Mouse (Mus musculus) MEL-GATA-1-ER (cell line): ENCODE data around the gene Tmem268.

ENCODE experiments used
- DNase-seq: peaks from one replicate; pipeline ENCODE4 v3.0.0-alpha.2; 2012; ENCODE audit warnings: low read depth; ENCODE audit errors: extremely low read depth

Gene Tmem268

DNA sequence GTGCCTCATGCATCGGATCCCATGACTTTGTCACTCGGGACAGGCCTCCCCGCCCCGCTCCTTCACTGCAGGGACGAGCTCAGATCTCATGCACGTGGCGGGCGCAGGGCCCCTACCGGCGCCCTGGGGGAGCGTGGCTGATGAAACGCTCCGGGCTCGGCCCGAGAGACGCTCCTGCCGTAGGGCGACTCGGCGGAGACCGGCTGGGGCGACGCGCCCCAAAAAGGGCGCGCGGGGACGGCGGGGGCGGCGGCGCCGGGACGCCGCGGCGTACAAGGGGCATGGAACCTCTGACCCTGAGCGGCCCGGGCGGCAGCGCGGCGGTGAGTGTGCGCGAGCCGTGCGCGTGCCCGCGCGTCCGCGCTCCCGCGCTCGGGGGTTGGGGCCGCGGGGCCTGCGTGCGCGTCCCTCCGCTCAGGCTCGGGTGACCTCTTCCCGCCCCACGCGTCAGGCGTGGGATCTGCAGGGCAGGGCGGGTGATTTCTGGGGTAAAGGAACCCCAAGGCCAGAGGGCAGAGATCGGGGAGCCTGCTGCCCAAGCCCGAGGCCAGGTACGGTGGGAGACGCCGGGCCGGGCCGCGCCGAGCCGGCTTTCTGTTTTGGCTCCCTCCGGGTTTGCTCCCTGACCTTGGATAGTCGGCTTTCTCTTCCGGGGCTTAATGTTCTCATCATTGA lies at the start of gene Tmem268:
Tmem268 (plus strand) TSS at position 375 of the 675 bp plus-strand sequence.
- peak; percentile 15 for DNase-seq

DNA sequence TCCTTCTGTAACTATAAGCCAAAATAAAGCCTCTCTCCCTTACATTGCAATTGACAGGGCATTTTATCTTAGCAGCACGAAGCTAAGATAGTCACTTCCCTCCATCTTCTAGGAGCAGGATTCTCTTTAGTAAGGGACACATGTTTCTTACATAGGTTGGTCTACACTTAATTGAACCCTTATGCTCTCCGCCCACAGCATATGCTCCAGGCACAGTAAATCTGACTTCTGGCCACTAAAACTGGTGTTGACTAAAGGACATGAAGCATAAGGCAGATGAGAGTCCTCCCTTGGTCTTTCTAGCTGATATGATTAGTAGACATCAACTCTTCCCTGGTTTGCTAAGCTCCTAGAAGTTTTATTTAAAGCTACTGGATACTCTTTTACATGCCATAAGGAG lies 45.7 kb upstream of the Tmem268 start:
- DNase-seq = no peak

DNA sequence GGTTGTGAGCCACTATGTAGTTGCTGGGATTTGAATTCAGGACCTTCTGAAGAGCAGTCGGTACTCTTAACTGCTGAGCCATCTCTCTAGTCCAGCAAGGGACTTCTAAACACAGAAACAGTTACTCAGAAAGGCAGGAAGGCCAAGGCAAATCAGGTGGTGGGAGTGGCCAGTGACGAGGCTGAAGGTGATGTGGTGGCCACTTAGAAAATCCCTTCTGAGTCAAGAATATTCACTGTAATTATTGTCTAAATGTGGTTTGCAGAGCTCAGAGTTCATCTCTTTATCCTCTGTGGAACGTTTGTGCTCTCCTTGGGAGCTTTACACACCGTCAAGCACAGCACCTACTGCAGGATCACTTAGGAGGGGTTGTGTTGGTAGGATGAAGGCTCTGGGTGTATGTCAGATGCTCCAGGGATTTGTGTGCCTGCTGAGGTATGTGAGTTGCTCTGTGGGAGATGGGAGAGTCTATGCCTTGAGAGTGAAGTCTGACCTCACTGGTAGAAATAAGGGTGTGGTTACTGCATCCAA lies 44.1 kb upstream of the Tmem268 start:
- DNase-seq = no peak

DNA sequence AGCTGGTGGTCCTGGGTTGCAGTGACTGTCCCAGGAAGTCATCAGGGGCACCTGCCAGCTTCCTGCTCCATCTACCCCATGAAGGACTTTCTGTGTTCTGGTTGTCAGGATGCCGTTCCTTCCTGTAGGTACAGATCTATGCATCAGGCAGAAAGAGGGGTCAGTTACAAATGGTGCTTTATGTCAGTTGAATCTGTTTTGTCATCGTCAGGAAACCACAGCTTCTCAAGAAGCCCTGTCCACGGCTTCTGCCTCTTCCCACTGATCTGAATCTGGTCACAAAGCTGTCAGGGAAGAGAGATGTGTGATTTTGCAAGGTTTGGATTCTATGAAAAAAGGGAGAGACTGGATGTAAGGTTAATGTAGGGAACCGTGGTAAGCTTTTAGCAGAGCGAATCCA lies 43.6 kb upstream of the Tmem268 start:
- no peak for DNase-seq

DNA sequence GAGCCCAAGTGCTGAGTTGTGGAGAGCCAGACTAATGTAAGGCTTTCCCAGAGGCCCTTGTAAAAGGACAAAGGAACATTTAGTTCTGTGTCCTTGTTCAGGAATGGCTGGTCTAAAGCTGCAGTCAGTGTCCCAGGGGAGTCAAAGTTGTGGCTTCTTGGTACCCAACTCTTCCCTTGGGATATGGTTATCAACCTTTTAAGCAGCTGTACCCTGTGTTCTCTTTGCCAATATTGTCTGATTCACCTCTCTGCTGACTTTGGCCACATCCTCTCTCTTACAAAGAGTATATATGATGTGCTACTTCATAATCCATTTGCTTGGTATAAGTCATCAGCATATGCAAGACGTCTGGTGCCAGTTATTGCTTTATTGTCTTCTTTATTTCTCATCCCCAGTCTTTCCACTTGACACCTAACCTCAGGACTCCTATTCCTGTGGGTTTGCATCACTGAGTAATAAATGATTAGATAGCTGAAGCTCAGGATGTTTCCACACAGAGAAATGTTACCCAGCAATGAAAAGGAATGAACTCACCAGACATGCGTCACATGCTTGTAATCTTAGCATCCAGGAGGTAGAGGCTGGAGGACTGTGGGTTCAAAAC lies 36.7 kb upstream of the Tmem268 start:
- DNase-seq = no peak

DNA sequence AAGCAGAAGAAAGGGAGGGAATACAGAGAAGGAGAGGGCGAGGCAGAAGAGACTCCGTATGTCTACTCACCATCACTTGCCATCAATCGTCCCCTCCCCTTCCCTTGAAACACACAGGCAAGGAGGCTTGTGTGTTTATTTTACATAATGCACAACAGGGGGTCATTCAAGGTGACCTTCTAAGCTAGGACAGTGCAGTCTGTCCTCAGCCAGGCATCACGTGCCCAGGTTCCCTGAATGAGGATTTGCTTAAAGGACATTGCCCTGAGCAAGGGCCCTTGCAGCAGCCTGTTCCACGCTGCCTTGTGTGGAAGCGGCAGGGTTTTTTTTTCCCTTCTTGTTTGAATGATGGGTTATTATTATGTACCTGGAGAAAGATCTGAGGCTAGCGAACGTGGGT lies 33.1 kb upstream of the Tmem268 start:
- no peak for DNase-seq

DNA sequence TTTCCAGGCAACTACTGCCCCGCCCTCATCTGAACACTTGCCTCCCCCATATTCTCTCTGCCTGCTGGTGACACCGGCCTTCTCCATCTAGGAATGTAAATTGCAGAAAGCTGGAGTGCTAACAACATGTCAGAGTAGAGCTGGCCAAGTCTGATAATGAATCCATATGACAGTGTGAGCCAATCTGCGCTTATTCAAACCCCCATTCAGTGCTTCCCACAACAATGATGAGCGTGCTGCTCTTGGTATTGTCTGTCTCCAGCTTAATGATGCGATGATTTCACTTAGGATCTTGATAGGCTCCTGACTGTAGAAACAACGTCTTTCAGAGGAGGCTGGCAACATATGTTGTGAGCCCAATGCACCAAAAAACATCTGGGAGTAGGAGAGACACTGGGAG lies 29.6 kb upstream of the Tmem268 start:
- no peak for DNase-seq

DNA sequence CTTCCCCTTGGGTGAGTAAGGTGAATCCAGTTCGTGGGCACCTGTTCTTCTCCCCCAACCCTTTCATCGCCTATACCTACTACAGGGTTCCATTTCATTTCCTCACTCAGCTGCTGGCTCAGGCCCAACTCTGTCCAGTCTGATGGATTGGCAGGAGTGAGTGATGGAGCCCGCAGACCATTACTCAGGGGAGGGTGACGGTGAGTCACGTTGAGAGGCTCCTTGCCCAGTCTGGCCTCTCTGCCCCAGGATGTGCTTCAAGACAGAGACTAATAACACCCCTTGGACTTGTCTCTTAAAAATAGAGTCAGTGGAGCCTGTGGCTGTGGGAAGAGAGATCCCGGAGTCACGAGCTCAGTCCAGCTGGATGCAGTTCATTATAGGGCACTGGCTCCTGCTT lies 28.2 kb upstream of the Tmem268 start:
- DNase-seq = no peak

DNA sequence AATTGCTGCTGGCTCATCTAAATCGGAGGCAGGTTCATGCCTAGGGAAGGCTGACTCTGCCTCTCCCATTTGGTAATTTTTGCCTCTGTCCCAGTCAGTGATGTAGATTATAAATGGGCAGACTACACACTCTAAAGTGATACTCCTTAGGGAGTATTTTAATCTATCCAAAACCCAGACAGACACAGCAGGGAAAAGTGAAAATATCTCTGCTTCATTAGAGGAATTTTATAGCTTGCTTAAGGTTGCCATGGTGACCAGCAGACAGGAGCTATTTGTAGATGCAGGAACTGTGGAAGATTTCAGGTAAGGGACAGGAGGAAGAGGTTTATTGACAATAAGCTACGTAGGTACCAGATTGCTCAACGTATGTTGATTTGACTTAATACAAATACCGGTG lies 21.0 kb upstream of the Tmem268 start:
- DNase-seq = no peak

DNA sequence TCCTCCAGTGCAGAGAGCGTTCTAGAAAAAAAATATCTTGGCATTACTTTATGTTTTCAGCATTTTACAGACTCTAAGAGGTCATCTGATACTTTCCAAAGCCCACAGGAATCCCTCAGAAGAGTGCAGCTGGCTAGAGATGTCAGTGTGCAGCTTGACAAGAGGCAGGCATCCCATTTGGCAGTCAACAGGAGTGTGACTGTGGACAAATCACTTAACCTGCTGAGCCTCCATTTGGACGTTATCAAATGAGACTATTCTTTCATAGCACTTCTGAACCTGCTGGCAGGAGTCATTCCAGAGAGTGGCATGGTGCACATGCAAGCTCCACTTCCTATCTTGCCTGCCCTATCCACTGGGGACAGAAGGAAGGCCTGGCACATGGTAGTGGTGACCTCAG lies 16.4 kb upstream of the Tmem268 start:
- no peak for DNase-seq

DNA sequence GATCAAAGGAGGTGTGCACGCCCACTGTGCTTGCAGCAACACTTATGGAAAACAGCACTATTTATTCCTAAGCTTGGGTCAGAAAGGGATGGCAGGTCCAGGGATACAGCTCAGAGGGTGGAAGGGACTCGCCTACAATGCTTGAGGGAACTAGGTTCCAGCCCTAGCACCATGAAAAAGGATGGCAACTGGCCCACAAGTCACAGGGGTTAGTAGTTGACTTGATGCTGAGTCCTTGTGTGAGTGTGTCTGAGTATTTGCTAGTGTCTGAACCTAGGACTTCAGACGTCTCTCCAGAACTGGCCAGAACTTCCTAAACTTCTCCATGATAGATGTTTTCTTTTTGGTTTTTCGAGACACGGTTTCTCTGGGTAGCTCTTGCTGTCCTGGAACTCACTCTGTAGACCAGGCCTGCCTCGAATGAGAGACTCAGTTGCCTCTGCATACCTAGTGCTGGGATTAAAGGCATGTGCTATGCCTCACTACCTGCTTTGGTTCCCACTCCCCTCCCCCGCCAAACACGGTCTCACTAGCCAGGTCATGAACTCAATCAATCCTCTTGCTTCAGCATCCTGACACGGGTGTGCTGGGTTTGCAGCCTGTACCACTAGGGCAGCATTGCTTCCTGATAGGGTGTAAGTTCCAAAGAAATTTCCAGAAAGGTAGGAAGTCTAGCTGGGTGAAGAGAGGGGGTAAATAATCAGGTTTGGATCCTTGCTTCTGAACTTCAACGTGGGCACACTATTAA lies 14.7 kb upstream of the Tmem268 start:
- no peak for DNase-seq

DNA sequence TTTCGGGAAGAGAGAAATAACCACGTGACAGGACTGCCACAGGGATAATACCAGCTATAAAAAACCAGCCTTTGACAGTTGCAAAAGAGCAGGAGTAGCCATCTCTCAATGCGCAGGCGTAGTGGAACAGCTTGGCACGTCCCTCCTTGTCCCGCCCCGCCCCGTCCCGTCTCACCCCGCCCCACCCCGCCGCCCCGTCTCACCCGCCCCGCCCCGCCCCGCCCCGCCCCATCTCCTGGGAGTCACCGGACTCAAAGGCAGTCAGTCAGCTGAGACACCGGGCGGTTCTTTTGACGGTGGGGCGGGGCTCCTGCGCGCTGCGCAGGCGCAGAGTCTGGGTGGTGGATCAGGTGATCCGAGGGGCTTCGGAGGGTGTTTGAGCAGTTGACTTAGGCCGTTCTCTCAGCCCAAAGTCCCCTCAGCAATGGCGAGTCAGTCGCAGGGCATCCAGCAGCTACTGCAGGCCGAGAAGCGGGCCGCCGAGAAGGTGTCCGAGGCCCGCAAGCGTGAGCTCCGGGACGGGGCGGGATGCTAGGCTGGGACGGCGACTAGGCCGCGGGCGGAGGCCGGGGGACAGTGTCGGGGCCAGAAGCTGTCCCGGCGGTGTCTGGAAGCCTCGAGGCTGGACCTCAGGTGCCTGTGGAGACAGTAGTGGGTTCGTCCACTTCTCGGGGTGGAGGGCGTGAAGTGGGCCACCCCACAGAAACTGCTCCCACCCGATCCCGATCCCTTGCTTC lies 13.9 kb upstream of the Tmem268 start, which contains the start of gene Atp6v1g1:
Atp6v1g1 (plus strand) TSS at position 279 of the 737 bp plus-strand sequence.
- DNase-seq = peak; percentile 71

DNA sequence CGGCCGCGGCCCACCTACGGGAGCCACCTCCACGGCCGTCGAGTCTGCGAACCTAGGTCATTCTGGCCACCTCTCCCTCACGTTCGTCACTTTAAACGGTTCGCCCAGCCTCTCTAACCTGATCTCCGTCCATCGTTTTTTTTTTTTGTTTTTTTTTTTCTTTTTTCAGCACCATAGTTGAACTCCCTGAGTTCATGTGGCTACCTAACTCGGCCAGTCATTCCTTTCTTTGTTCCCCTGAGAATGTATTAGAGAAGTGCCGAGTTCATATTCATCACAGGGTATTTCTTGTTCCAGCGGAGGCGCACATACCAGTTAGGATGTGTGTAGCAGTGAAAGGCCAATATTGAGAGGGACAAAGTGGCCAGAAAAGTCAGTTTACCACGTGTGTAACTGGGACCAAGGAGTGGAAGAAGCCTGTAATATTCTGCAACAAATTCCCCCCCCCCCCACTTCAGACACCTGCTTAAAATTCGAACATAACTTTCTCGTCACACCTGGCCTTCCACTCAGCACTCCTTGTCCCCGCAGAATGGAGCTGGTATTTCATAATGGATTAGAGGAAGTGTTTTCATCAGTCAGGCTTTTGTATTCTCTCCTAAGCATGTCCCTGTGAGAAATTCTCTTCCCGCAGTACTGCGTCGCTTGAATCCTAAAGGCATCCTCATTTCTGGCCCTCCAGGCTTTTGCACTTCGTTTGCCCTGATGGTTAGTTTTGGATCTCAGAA lies 13.2 kb upstream of the Tmem268 start:
- DNase-seq = peak; percentile 27

DNA sequence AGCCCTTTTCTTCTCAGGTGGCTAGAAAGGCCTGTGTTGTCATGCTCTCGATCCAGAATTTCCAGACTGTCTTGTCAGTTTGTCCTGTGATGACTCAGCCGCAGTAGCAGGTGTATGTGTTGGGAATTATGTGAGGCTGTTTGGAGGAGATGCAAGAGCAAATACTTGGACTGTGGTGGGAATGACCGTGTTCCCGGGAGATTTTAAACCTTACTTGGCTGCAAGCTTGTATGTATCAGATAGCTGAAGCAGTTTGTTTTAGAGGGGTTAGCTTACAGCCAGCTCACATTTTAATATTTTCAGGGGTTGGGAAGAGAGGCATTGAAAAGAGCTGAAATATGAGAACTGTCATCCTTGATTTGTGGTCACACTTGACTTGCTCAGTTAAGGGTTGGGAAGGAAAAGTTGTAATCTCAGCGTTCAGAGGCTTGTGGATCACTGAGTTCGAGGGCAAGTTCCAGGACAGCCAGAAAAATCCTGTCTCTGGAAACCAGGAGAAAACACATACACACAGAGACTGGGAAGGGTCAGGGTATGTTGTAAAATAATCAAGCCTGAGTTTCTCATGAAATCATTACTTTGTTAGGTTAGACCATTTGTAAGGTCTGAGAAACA lies 12.0 kb upstream of the Tmem268 start:
- no peak for DNase-seq

DNA sequence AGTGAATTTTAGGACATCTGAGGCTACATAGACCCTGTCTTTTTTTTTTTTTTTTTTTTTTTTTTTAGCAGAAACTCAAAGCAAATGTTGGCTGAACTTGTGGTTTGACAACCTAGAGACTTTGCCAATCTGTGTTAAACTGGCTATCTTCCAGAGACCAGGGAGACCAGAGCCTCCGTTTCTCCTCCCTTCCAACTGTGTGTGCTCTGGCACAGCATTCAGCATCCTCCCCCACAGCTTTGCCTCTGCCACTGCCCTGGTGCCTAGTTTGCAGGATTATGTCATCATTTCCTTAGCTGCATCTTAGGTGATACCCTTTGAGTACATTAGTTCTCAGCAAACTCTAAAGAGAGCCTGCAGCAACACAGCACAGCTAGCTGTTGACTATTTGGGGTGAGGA lies 10.8 kb upstream of the Tmem268 start:
- DNase-seq = no peak

DNA sequence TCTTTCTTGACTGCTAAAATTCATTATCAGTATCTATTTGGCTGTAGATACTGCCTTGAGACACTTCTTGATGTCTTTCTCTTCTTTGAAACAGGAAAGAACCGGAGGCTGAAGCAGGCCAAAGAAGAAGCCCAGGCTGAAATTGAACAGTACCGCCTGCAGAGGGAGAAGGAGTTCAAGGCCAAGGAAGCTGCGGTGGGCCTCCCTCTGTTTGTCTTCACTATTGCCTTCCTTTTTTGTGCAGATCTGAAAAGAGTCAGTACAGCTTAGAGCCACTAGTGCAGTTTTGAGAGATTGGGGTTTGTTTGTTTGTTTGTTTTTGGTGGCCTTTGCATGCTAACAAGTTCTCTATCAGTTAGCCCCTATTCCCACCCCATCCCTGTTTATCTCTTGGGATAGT lies 10.1 kb upstream of the Tmem268 start:
- DNase-seq = no peak

DNA sequence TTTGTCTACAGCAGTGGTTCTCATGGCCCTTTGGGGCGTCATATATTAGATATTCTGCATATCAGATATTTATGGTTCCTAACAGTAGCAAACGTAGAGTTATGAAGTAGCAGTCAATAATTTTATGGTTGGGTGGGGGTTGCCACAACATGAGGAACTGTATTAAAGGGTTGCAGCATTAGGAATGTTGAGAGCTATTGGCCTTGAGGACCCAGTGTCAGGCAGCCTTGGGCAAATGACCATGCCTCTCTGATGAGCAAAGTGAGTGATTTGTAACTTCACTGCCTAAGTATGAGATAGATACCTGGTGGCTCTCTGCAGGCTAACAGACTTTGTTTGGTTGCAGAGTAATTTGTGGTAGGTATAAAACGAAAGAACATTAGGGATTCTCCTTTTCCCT lies 7.7 kb upstream of the Tmem268 start:
- no peak for DNase-seq

DNA sequence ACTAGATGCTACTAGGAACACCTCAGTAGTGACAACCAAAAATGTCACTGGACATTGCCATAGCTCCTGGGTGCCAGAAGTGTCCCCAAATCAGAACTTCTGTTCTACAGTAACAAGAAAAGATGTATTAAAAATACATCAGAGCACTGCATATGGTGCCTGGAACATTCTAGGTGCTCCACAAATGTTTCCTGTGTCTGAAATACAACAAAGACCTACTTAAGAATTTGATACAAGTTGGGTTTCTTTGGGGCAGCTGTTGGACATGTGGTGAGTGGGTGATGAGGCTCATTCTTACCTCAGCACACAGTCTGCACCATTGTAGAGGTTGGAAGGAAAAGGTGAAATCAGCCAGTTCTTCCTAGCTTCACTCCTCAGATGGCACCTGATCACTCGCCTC lies 5.7 kb upstream of the Tmem268 start:
- DNase-seq = no peak

DNA sequence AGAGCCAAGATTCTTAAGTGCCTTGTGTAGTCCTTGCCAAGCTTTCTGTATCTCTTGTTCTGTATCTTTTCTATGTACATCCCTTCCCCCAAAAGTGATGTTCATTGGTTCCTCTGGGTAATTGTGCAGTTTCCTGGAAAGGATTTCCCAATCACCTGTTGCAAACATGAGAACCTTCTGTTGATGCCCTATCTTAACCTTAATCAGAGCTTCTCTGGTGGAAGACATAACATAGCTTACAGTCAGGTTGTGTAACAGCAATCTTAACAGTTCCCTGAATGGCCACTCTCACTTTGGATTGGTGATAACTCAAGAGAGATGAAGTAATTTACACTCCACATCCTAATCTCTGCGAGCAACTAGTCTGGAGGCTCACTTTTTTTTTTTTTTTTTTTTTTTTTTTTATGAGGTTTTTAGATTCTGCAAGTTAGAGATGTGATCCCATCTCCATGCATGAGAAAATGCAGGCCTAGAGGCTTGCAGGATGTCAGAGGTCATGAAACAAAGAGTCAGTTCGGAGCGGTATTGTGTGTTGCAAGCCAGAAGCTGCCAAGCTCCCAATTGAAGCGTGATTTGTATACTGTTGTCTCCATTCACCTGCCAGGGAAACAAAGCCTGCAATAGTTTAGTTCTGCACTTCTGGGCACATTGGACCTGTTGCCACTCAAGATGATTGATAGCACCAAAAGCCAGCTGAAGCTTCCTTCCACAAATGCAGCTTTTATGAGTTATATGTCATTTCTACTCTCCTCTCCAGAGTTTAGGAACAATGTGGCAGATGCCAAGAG lies 4.6 kb upstream of the Tmem268 start:
- no peak for DNase-seq

DNA sequence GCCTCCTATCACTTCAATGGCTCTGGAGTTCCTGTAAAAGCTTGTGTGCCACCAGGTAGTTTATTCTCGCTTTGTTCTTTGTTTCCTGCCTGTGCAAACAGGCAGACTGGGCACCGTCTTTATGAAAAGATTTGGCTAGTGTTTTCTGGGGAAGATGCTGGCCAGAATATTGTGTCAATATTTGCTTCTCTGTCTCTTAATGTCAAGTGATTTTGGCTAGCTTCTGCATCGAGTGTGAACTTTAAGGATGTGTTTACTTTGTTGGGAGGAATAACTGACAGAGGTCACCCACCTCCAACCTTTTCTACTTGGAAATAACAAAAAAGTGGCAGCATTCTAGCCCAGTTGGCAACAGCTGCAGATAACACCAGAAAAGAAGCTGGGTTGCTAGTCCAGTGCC lies 4.0 kb upstream of the Tmem268 start:
- no peak for DNase-seq
